Mouse (Mus musculus): ENCODE results near the gene N4bp3.
A peak's percentile ranks its signal among the peaks of the same experiment; 100 is the strongest.

GRCm38 (mm10) chr11:51607096-51607738, 43.4 kb downstream of the N4bp3 start:
- TF ChIP-seq CTCF (IDR thresholded peaks at IDR 0.05; ENCODE audit: low read depth) (no peak), EP300 (IDR thresholded peaks at IDR 0.05; ENCODE audit: low read depth) (peak; percentile 27; the same call in 1 of the 2 replicates)

Measured in liver, postnatal 0 days (tissue).